20 mouse cellular contexts compared by ENCODE assay signal in the genomic region with DNA sequence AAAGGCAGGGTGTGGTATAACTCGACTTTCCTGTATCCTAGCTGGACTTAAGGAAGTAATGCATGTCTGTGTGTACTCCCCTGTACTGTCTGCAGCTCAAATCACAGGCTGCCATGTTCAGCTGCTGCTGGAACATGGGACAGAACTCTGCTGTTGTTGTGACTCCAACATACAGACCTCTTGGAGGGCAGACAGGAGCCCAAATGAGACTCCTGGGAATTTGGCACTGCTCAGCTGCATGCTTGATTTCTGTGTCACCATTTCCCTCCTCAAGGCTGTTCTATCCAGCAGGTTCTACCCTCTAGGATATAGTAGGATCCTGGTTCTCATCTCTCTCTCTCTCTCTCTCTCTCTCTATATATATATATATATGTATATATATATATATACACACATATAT.
A peak's percentile ranks its signal among the peaks of the same experiment; 100 is the strongest.
DNase-seq lines count a peak whose midpoint lies in the region; ATAC-seq lines count a peak whose summit lies in the region.
"Had no signal": no experiment of that assay in that cellular context is flagged by ENCODE, and none has a peak within 500 bp of the region (broad histone marks: within the 10 kb centered on the region; RNA-seq: fewer than 3 reads in every experiment).

No protein-coding gene starts in this region.

- intact Hi-C loops in gastrocnemius, postnatal 14 days (cut with DNase I; ENCODE audit: low total_unique reads), result no loop called here

- ATAC-seq in midbrain, embryonic 11.5 days (ENCODE audit: low FRiP score), result no peak
- no peak for ATAC-seq in midbrain, embryonic 16.5 days
- no peak for ATAC-seq in frontal cortex, adult (ENCODE audit: low TSS enrichment)
- ATAC-seq: forebrain, embryonic 15.5 days; intestine, postnatal 0 days; Patski had no signal

- no peaks in the 10 kb centered on the region for H3K27me3 ChIP-seq in midbrain, embryonic 11.5 days (ENCODE audit: control insufficient read depth, insufficient read depth, low read length)
- no peaks in the 10 kb centered on the region for H3K27me3 ChIP-seq in midbrain, embryonic 16.5 days (ENCODE audit: control insufficient read depth, insufficient read depth, low read depth, low read length)
- H3K27me3 ChIP-seq: forebrain, embryonic 12.5 days; forebrain, embryonic 15.5 days; hindbrain, embryonic 12.5 days; hindbrain, embryonic 15.5 days; Patski had no signal

- H3K4me2 ChIP-seq in midbrain, embryonic 11.5 days, result no peak overlapping the region
- H3K4me2 ChIP-seq in midbrain, embryonic 16.5 days (ENCODE audit: low read length), result no peak overlapping the region
- H3K4me2 ChIP-seq: forebrain, embryonic 12.5 days; forebrain, embryonic 15.5 days; hindbrain, embryonic 12.5 days; hindbrain, embryonic 15.5 days had no signal

- no peak overlapping the region for H3K4me3 ChIP-seq in midbrain, embryonic 11.5 days (ENCODE audit: low read depth, low read length)
- H3K4me3 ChIP-seq in midbrain, embryonic 16.5 days (ENCODE audit: low read depth, low read length), result no peak overlapping the region
- H3K4me3 ChIP-seq: forebrain, embryonic 12.5 days; forebrain, embryonic 15.5 days; heart, adult 2 months; heart, embryonic 10.5 days; hindbrain, embryonic 12.5 days; hindbrain, embryonic 15.5 days had no signal

- 76% methylated on average over 1 of the region's 1 CpGs for WGBS in midbrain, embryonic 11.5 days
- 60% methylated on average over 1 of the region's 1 CpGs for WGBS in midbrain, embryonic 16.5 days

- no peaks in the 10 kb centered on the region for H3K9me3 ChIP-seq in midbrain, embryonic 11.5 days (ENCODE audit: control insufficient read depth, low read length)
- H3K9me3 ChIP-seq in midbrain, embryonic 16.5 days (replicated peaks; ENCODE audit: control insufficient read depth, low read length, poor library complexity, severe bottlenecking), result no peaks in the 10 kb centered on the region
- H3K9me3 ChIP-seq: forebrain, embryonic 12.5 days; forebrain, embryonic 15.5 days; heart, embryonic 10.5 days; hindbrain, embryonic 12.5 days; hindbrain, embryonic 15.5 days had no signal

- no peak overlapping the region for H3K9ac ChIP-seq in midbrain, embryonic 11.5 days (ENCODE audit: low read length)
- H3K9ac ChIP-seq in midbrain, embryonic 16.5 days (ENCODE audit: low read depth, low read length), result no peak overlapping the region
- H3K9ac ChIP-seq: forebrain, embryonic 12.5 days; forebrain, embryonic 15.5 days; hindbrain, embryonic 12.5 days; hindbrain, embryonic 15.5 days had no signal

- no peak overlapping the region for H3K27ac ChIP-seq in midbrain, embryonic 11.5 days (ENCODE audit: low read depth, low read length)
- H3K27ac ChIP-seq in midbrain, embryonic 16.5 days (ENCODE audit: low read length), result no peak overlapping the region
- H3K27ac ChIP-seq: forebrain, embryonic 12.5 days; forebrain, embryonic 15.5 days; heart, adult 2 months; heart, embryonic 10.5 days; hindbrain, embryonic 12.5 days; hindbrain, embryonic 15.5 days had no signal

- no peaks in the 10 kb centered on the region for H3K36me3 ChIP-seq in midbrain, embryonic 11.5 days (ENCODE audit: control insufficient read depth, insufficient read depth, low read length)
- H3K36me3 ChIP-seq in midbrain, embryonic 16.5 days (ENCODE audit: control insufficient read depth, insufficient read depth, low read length), result no peaks in the 10 kb centered on the region
- H3K36me3 ChIP-seq: forebrain, embryonic 12.5 days; forebrain, embryonic 15.5 days; heart, embryonic 10.5 days; hindbrain, embryonic 12.5 days; hindbrain, embryonic 15.5 days had no signal

- DNase-seq in gastrocnemius, adult 18-20 months (ENCODE audit: low spot score), result peak; percentile 24
- DNase-seq in gastrocnemius, postnatal 14 days, result no peak
- peak; percentile 57 for DNase-seq in midbrain, embryonic 11.5 days (ENCODE audit: low spot score, missing footprints)
- DNase-seq in 3T3-L1 (ENCODE audit: low read depth, low spot score), result peak; percentile 6
- DNase-seq in kidney, postnatal 14 days, result no peak
- DNase-seq: adrenal gland, postnatal 10 days; adrenal gland, postnatal 36 days; cerebellum, adult 18-20 months; cerebellum, postnatal 14 days; gastrocnemius, postnatal 10 days; heart, adult 2 months had no signal

- H3K4me1 ChIP-seq in midbrain, embryonic 11.5 days (ENCODE audit: control insufficient read depth, insufficient read depth, low read length), result peaks cover 22% of the 10 kb centered on the region
- H3K4me1 ChIP-seq in midbrain, embryonic 16.5 days (ENCODE audit: control insufficient read depth, insufficient read depth, low read length), result 0 out of 2 replicates have a peak, but pooled peaks cover 8% of the 10 kb centered on the region

Comparison
In these comparisons a context has a peak if more than half of its experiments do, and no peak if none do; other contexts are left out.
1. DNase-seq: peak in gastrocnemius, adult 18-20 months (single experiment), midbrain, embryonic 11.5 days (single experiment) and 3T3-L1 (single experiment); none in gastrocnemius, postnatal 14 days (single experiment) and kidney, postnatal 14 days (single experiment).